Mouse (Mus musculus) limb, embryonic 11.5 days (tissue): Measurements from ENCODE around the gene Atad3a. TPM values are rescaled to one million over a fixed set of nuclear protein-coding genes. Genes with fewer than 3 reads are reported as not detected.
A peak's percentile ranks its signal among the peaks of the same experiment; 100 is the strongest.

Experiments used
- ATAC-seq: fragments of 200-750 bp; cut with Nextera tagmentation; 2 replicates; pipeline ENCODE4 v1.8.0; 2017; ENCODE audit warnings: low read depth; ENCODE audit not compliant: insufficient number of reproducible peaks, low FRiP score, low TSS enrichment
- DNase-seq: peaks from one replicate; pipeline ENCODE4 v3.0.0-alpha.2; 2015; ENCODE audit warnings: low spot score
- H3K27ac ChIP-seq: fragments of 300-500 bp; sonication (generic); replicated peaks from 2 replicates; pipeline ENCODE4 v1.5.1; 2014; ENCODE audit warnings: low read depth, mild to moderate bottlenecking, low read length
- H3K27me3 ChIP-seq: fragments of 300-500 bp; sonication (generic); 2 replicates; pipeline ENCODE4 v1.6.1; 2014; ENCODE audit warnings: mild to moderate bottlenecking, low read length, mixed read lengths; ENCODE audit not compliant: control insufficient read depth, insufficient read depth
- H3K36me3 ChIP-seq: fragments of 300-500 bp; sonication (generic); 2 replicates; pipeline ENCODE4 v1.6.1; 2014; ENCODE audit warnings: mild to moderate bottlenecking, low read length, moderate library complexity, mixed read lengths; ENCODE audit not compliant: control insufficient read depth, insufficient read depth
- H3K4me1 ChIP-seq: fragments of 300-500 bp; sonication (generic); 2 replicates; pipeline ENCODE4 v1.6.1; 2014; ENCODE audit warnings: low read length, mixed read lengths; ENCODE audit not compliant: control insufficient read depth, insufficient read depth
- H3K4me2 ChIP-seq: fragments of 300-500 bp; sonication (generic); 2 replicates; pipeline ENCODE4 v1.6.1; 2014; ENCODE audit warnings: low read depth, mild to moderate bottlenecking, moderate library complexity; ENCODE audit not compliant: severe bottlenecking
- H3K4me3 ChIP-seq: fragments of 300-500 bp; sonication (generic); 2 replicates; pipeline ENCODE4 v1.5.1; 2014; ENCODE audit warnings: low read depth, low read length
- H3K9ac ChIP-seq: fragments of 300-500 bp; sonication (generic); 2 replicates; pipeline ENCODE4 v1.6.1; 2014; ENCODE audit warnings: mild to moderate bottlenecking, low read length
- H3K9me3 ChIP-seq: fragments of 300-500 bp; sonication (generic); 2 replicates; pipeline ENCODE4 v1.6.1; 2016; ENCODE audit warnings: low read length; ENCODE audit not compliant: control insufficient read depth
- WGBS: fragments of 180-500 bp; shearing (Covaris S2); extraction: QIAGEN DNeasy Blood & Tissue Kit; methylation state at CpG from one replicate; pipeline ENCODE4 v1.1.7; 2014; 5-methylcytosine and 5-hydroxymethylcytosine counted together
- polyA plus RNA-seq: library from polyadenylated mRNA; unstranded; fragments of >200 nt; fragmentation: Nextera tagmentation; extraction: Ambion mirVana; gene quantifications from 2 replicates; pipeline ENCODE4 v1.2.1, GENCODE M21; 2014

The Atad3a gene
- polyA plus RNA-seq, 1 experiment from 2014 or later = 103 TPM

GRCm38 (mm10) chr4:155771706-155772105 lies 10.8 kb upstream of the Atad3a start:
- H3K27me3 ChIP-seq = no peaks in the 10 kb centered on the region
- no peak overlapping the region for H3K4me2 ChIP-seq
- H3K9me3 ChIP-seq = no peaks in the 10 kb centered on the region
- 86% methylated on average over 2 of the region's 2 CpGs for WGBS
- H3K4me3 ChIP-seq = no peak overlapping the region
- no peak overlapping the region for H3K27ac ChIP-seq
- DNase-seq (no peak), ATAC-seq (no peak)
- H3K4me1 ChIP-seq = peaks cover 21% of the 10 kb centered on the region; the same call in 1 of the 2 replicates
- H3K36me3 ChIP-seq = no peaks in the 10 kb centered on the region
- no peak overlapping the region for H3K9ac ChIP-seq

GRCm38 (mm10) chr4:155770626-155771025 lies 9.7 kb upstream of the Atad3a start:
- Histone ChIP-seq H3K27me3 (no peaks in the 10 kb centered on the region), H3K4me1 (peaks cover 21% of the 10 kb centered on the region; the same call in 1 of the 2 replicates), H3K4me3 (peak overlapping the region; percentile 49), H3K9me3 (no peaks in the 10 kb centered on the region), H3K9ac (peak overlapping the region; percentile 91), H3K27ac (no peak overlapping the region), H3K36me3 (no peaks in the 10 kb centered on the region), H3K4me2 (peak overlapping the region; percentile 81)
- 43% methylated on average over 24 of the region's 24 CpGs for WGBS
- no peak for DNase-seq
- no peak; the same call in 1 of the 2 replicates for ATAC-seq

GRCm38 (mm10) chr4:155769880-155770512 lies 9.1 kb upstream of the Atad3a start:
- Histone ChIP-seq H3K9ac (peak overlapping the region; percentile 91), H3K4me1 (peaks cover 19% of the 10 kb centered on the region; the same call in 1 of the 2 replicates), H3K4me2 (peak overlapping the region; percentile 81), H3K36me3 (no peaks in the 10 kb centered on the region), H3K27ac (0 out of 2 replicates have a peak overlapping the region, but pooled peaks have one; percentile 30), H3K4me3 (peak overlapping the region; percentile 49), H3K27me3 (no peaks in the 10 kb centered on the region), H3K9me3 (no peaks in the 10 kb centered on the region)
- under 1% methylated on average over 39 of the region's 39 CpGs for whole genome bisulfite sequencing
- DNase-seq = peak; percentile 95
- peak; percentile 86 for ATAC-seq

- WGBS = 64% methylated on average over 5 of the region's 5 CpGs
- Histone ChIP-seq H3K9ac (peak overlapping the region; percentile 91), H3K36me3 (no peaks in the 10 kb centered on the region), H3K27me3 (no peaks in the 10 kb centered on the region), H3K4me3 (peak overlapping the region; percentile 49), H3K27ac (0 out of 2 replicates have a peak overlapping the region, but pooled peaks have one; percentile 3), H3K4me1 (peaks cover 14% of the 10 kb centered on the region; the same call in 1 of the 2 replicates), H3K9me3 (no peaks in the 10 kb centered on the region), H3K4me2 (peak overlapping the region; percentile 81)
- DNase-seq (no peak), ATAC-seq (no peak)
These were observed 8.6 kb upstream of the Atad3a start for GRCm38 (mm10) chr4:155769496-155769879.

GRCm38 (mm10) chr4:155762357-155762756 lies 1.5 kb upstream of the Atad3a start:
- Histone ChIP-seq H3K36me3 (peaks cover 3% of the 10 kb centered on the region; the same call in 1 of the 2 replicates), H3K27ac (no peak overlapping the region), H3K4me3 (no peak overlapping the region), H3K4me1 (peaks cover 12% of the 10 kb centered on the region), H3K27me3 (no peaks in the 10 kb centered on the region), H3K9me3 (no peaks in the 10 kb centered on the region), H3K9ac (no peak overlapping the region), H3K4me2 (no peak overlapping the region)
- 93% methylated on average over 3 of the region's 3 CpGs for WGBS
- DNase-seq = no peak
- no peak for ATAC-seq

GRCm38 (mm10) chr4:155761356-155762099 lies 635 bp upstream of the Atad3a start:
- peak overlapping the region; percentile 82 for H3K4me2 ChIP-seq
- H3K27me3 ChIP-seq = no peaks in the 10 kb centered on the region
- no peaks in the 10 kb centered on the region for H3K9me3 ChIP-seq
- H3K4me1 ChIP-seq = peaks cover 12% of the 10 kb centered on the region
- H3K27ac ChIP-seq = no peak overlapping the region
- peaks cover 3% of the 10 kb centered on the region; the same call in 1 of the 2 replicates for H3K36me3 ChIP-seq
- H3K9ac ChIP-seq = peak overlapping the region; percentile 78
- 0 out of 2 replicates have a peak, but pooled peaks have one; percentile 14 for ATAC-seq
- peak overlapping the region; percentile 89 for H3K4me3 ChIP-seq
- 3% methylated on average over 28 of the region's 28 CpGs for WGBS
- no peak for DNase-seq

GRCm38 (mm10) chr4:155759862-155760612 lies 856 bp downstream of the Atad3a start:
- DNase-seq (no peak), ATAC-seq (0 out of 2 replicates have a peak, but pooled peaks have one; percentile 15)
- 3% methylated on average over 10 of the region's 10 CpGs for WGBS
- Histone ChIP-seq H3K4me3 (peak overlapping the region; percentile 89), H3K27me3 (no peaks in the 10 kb centered on the region), H3K4me2 (peak overlapping the region; percentile 85), H3K4me1 (peaks cover 12% of the 10 kb centered on the region), H3K36me3 (peaks cover 11% of the 10 kb centered on the region), H3K9ac (peak overlapping the region; percentile 71), H3K9me3 (no peaks in the 10 kb centered on the region), H3K27ac (no peak overlapping the region)

GRCm38 (mm10) chr4:155757011-155757410 lies 3.9 kb downstream of the Atad3a start:
- no peak overlapping the region for H3K9ac ChIP-seq
- H3K36me3 ChIP-seq = peaks cover 20% of the 10 kb centered on the region
- no peaks in the 10 kb centered on the region for H3K27me3 ChIP-seq
- no peak for DNase-seq
- 95% methylated on average over 12 of the region's 12 CpGs for WGBS
- no peaks in the 10 kb centered on the region for H3K9me3 ChIP-seq
- H3K4me1 ChIP-seq = peaks cover 12% of the 10 kb centered on the region
- H3K4me3 ChIP-seq = no peak overlapping the region
- no peak overlapping the region for H3K4me2 ChIP-seq
- ATAC-seq = no peak
- H3K27ac ChIP-seq = no peak overlapping the region
